Mouse (Mus musculus): Measurements from ENCODE around the gene Vasp. TPM values are rescaled to one million over a fixed set of nuclear protein-coding genes. Genes with fewer than 3 reads are reported as not detected.

Vasp gene
- total and polyA plus RNA-seq, 3 experiments = 130 to 185 TPM; not detected in 1

- Histone ChIP-seq H3K79me2 (ENCODE audit: control insufficient read depth, insufficient read depth, low read length, poor library complexity) (no peaks in the 10 kb centered on the region; the same call in 1 of the 2 replicates), H3K4me3 (ENCODE audit: control insufficient read depth in 1 of 2, insufficient read depth in 1 of 2, low read depth in 2 of 2, low read length in 2 of 2) (peak overlapping the region; percentile 37 to 39), H3K9me3 (replicated peaks; ENCODE audit: insufficient read depth, low read length) (no peaks in the 10 kb centered on the region), H3K27me3 (ENCODE audit: control insufficient read depth in 1 of 2, insufficient read depth in 2 of 2, low read length in 2 of 2) (no peaks in the 10 kb centered on the region), H3K9ac (ENCODE audit: control insufficient read depth, low read depth, low read length, poor library complexity, severe bottlenecking) (peak overlapping the region; percentile 50), H3K36me3 (ENCODE audit: control insufficient read depth in 1 of 2, insufficient read depth in 2 of 2, low read length in 2 of 2) (peaks cover 0 to 4% of the 10 kb centered on the region in 2 experiments; a peak in 1 of 4 replicates), H3K27ac (ENCODE audit: control insufficient read depth, low read depth, low read length) (peak overlapping the region; percentile 32), H3K4me1 (ENCODE audit: control insufficient read depth in 1 of 2, insufficient read depth in 2 of 2, low read length in 2 of 2) (peaks cover 3 to 16% of the 10 kb centered on the region in 2 experiments; a peak in 3 of 4 replicates)
- peak; percentile 62 for DNase-seq (ENCODE audit: low read depth, low spot score)
- TF ChIP-seq TAL1 (IDR thresholded peaks at IDR 0.05; ENCODE audit: low read length) = no peak
- TF ChIP-seq MXI1 (IDR thresholded peaks at IDR 0.05; ENCODE audit: low read depth, low read length) = no peak; the same call in 1 of the 2 replicates
- TF ChIP-seq POLR2AphosphoS5 (IDR thresholded peaks at IDR 0.05; ENCODE audit: borderline replicate concordance, low read depth, low read length) = no peak
- TF ChIP-seq HCFC1 (IDR thresholded peaks at IDR 0.05; ENCODE audit: low read depth, low read length) = no peak
- TF ChIP-seq SIN3A (IDR thresholded peaks at IDR 0.05; ENCODE audit: low read length) = peak; percentile 41; the same call in 1 of the 2 replicates
- peak; percentile 37; the same call in 1 of the 2 replicates for TF ChIP-seq GATA1 (IDR thresholded peaks at IDR 0.05; ENCODE audit: low read depth, low read length)
- TF ChIP-seq EP300 (IDR thresholded peaks at IDR 0.05; ENCODE audit: low read depth in 1 of 2, low read length in 2 of 2) = no peak
- no peak for TF ChIP-seq MAZ (IDR thresholded peaks at IDR 0.05; ENCODE audit: low read depth, low read length)
- 0 out of 2 replicates have a peak, but pooled peaks have one; percentile 23 for TF ChIP-seq NELFE (IDR thresholded peaks at IDR 0.05; ENCODE audit: low read depth, low read length)
- no peak for TF ChIP-seq UBTF (IDR thresholded peaks at IDR 0.05; ENCODE audit: borderline replicate concordance, insufficient read depth, low read depth, low read length)
- no peak for TF ChIP-seq MAX (IDR thresholded peaks at IDR 0.05; ENCODE audit: low read length)
- no peak for TF ChIP-seq ETS1 (IDR thresholded peaks at IDR 0.05; ENCODE audit: low read depth, low read length)
- no peak for TF ChIP-seq CHD1 (IDR thresholded peaks at IDR 0.05; ENCODE audit: low read depth, low read length)
- no peak for TF ChIP-seq TBP (IDR thresholded peaks at IDR 0.05; ENCODE audit: low read depth, low read length)
- TF ChIP-seq KAT2A (conservative IDR thresholded peaks at IDR 0.05; ENCODE audit: low read depth, low read length) = no peak
- TF ChIP-seq BHLHE40 (IDR thresholded peaks at IDR 0.05; ENCODE audit: borderline replicate concordance, low read depth, low read length) = no peak
- TF ChIP-seq ZC3H11A (IDR thresholded peaks at IDR 0.05; ENCODE audit: low read depth, low read length) = no peak
- TF ChIP-seq MAFK (IDR thresholded peaks at IDR 0.05; ENCODE audit: borderline replicate concordance, low read depth, low read length) = no peak
Observed at GRCm38 (mm10) chr7:19305796-19306765, 34.5 kb upstream of the Vasp start.

DNA sequence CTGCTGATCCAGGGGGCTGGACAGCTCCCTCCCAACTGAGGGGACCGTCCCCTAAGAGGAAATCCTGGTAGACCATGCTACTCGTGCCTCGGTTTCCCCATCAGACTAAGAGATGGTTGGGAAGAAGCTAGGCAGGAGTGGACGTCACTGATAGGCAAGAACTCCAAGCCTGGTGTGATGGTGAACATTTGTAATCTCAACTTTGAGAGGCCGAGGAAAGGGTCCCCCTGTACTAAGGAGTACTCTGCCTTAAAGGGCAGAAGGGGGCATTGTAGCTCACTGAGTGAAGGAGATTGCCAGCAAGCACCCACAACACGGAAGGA lies 33.8 kb upstream of the Vasp start:
- no peak for DNase-seq (ENCODE audit: low read depth, low spot score)
- Histone ChIP-seq H3K79me2 (ENCODE audit: control insufficient read depth, insufficient read depth, low read length, poor library complexity) (no peaks in the 10 kb centered on the region; the same call in 1 of the 2 replicates), H3K36me3 (ENCODE audit: control insufficient read depth in 1 of 2, insufficient read depth in 2 of 2, low read length in 2 of 2) (peaks cover 0 to 4% of the 10 kb centered on the region in 2 experiments; a peak in 1 of 4 replicates), H3K27ac (ENCODE audit: control insufficient read depth, low read depth, low read length) (no peak overlapping the region), H3K4me3 (ENCODE audit: control insufficient read depth in 1 of 2, insufficient read depth in 1 of 2, low read depth in 2 of 2, low read length in 2 of 2) (no peak overlapping the region), H3K27me3 (ENCODE audit: control insufficient read depth in 1 of 2, insufficient read depth in 2 of 2, low read length in 2 of 2) (no peaks in the 10 kb centered on the region), H3K9ac (ENCODE audit: control insufficient read depth, low read depth, low read length, poor library complexity, severe bottlenecking) (no peak overlapping the region), H3K9me3 (replicated peaks; ENCODE audit: insufficient read depth, low read length) (no peaks in the 10 kb centered on the region), H3K4me1 (ENCODE audit: control insufficient read depth in 1 of 2, insufficient read depth in 2 of 2, low read length in 2 of 2) (peaks cover 3 to 16% of the 10 kb centered on the region in 2 experiments; a peak in 3 of 4 replicates)
- TF ChIP-seq ZKSCAN1 (IDR thresholded peaks at IDR 0.05; ENCODE audit: low read depth, low read length) (no peak), ZMIZ1 (IDR thresholded peaks at IDR 0.05; ENCODE audit: low read depth, low read length) (no peak), SIN3A (IDR thresholded peaks at IDR 0.05; ENCODE audit: low read length) (no peak), RCOR1 (IDR thresholded peaks at IDR 0.05; ENCODE audit: low read depth, low read length) (no peak), MEF2A (IDR thresholded peaks at IDR 0.05; ENCODE audit: extremely low read depth, insufficient replicate concordance, low read depth, low read length, poor library complexity, severe bottlenecking) (no peak)
